Mouse (Mus musculus) forebrain, embryonic 14.5 days (tissue): ENCODE results near the gene Fkbp1b. TPM values are rescaled to one million over a fixed set of nuclear protein-coding genes. Genes with fewer than 3 reads are reported as not detected.
A peak's percentile ranks its signal among the peaks of the same experiment; 100 is the strongest.
"Not testable (repeated sequence)": the region's sequence is repeated elsewhere in the genome, so short reads cannot be mapped to it uniquely, and the experiment has no call there.

Source experiments
- ATAC-seq: fragments of 200-750 bp; cut with Nextera tagmentation; 2 replicates; pipeline ENCODE4 v1.8.0; 2017; ENCODE audit warnings: mild to moderate bottlenecking, moderate library complexity
- DNase-seq: peaks from one replicate; pipeline ENCODE4 v3.0.0-alpha.2; 2015; ENCODE audit warnings: low spot score
- H3K27ac ChIP-seq: fragments of 300-500 bp; sonication (generic); 2 replicates; pipeline ENCODE4 v1.5.1; 2014; ENCODE audit warnings: low read depth, mild to moderate bottlenecking, control low read depth, low read length, moderate library complexity
- H3K27me3 ChIP-seq: fragments of 300-500 bp; sonication (generic); replicated peaks from 2 replicates; pipeline ENCODE4 v1.6.1; 2014; ENCODE audit warnings: low read length, control low read depth, mixed read lengths; ENCODE audit not compliant: control insufficient read depth, insufficient read depth
- H3K36me3 ChIP-seq: fragments of 300-500 bp; sonication (generic); 2 replicates; pipeline ENCODE4 v1.6.1; 2014; ENCODE audit warnings: low read length, control low read depth; ENCODE audit not compliant: control insufficient read depth, insufficient read depth
- H3K4me1 ChIP-seq: fragments of 300-500 bp; sonication (generic); 2 replicates; pipeline ENCODE4 v1.6.1; 2014; ENCODE audit warnings: antibody characterized with exemption, low read length, control low read depth; ENCODE audit not compliant: control insufficient read depth, insufficient read depth
- H3K4me2 ChIP-seq: fragments of 300-500 bp; sonication (generic); 2 replicates; pipeline ENCODE4 v1.6.1; 2014; ENCODE audit warnings: mild to moderate bottlenecking, control low read depth, low read length
- H3K4me3 ChIP-seq: fragments of 300-500 bp; sonication (generic); 2 replicates; pipeline ENCODE4 v1.5.1; 2014; ENCODE audit warnings: low read depth, low read length, control low read depth
- H3K9ac ChIP-seq: fragments of 300-500 bp; sonication (generic); 2 replicates; pipeline ENCODE4 v1.6.1; 2014; ENCODE audit warnings: mild to moderate bottlenecking, low read length, control low read depth, moderate library complexity
- H3K9me3 ChIP-seq: fragments of 300-500 bp; sonication (generic); replicated peaks from 2 replicates; pipeline ENCODE4 v1.6.1; 2016; ENCODE audit warnings: low read length, control low read depth, mixed read lengths; ENCODE audit not compliant: control insufficient read depth
- WGBS: fragments of 180-500 bp; shearing (Covaris S2); extraction: QIAGEN DNeasy Blood & Tissue Kit; methylation state at CpG from one replicate; pipeline ENCODE4 v1.1.7; 2014; 5-methylcytosine and 5-hydroxymethylcytosine counted together
- polyA plus RNA-seq: library from polyadenylated mRNA; unstranded; fragments of >200 nt; fragmentation: Nextera tagmentation; extraction: Ambion mirVana; gene quantifications from 2 replicates; pipeline ENCODE4 v1.2.1, GENCODE M21; 2014

The Fkbp1b gene
- 26.8 and 28.2 TPM in 2 replicates for polyA plus RNA-seq

DNA sequence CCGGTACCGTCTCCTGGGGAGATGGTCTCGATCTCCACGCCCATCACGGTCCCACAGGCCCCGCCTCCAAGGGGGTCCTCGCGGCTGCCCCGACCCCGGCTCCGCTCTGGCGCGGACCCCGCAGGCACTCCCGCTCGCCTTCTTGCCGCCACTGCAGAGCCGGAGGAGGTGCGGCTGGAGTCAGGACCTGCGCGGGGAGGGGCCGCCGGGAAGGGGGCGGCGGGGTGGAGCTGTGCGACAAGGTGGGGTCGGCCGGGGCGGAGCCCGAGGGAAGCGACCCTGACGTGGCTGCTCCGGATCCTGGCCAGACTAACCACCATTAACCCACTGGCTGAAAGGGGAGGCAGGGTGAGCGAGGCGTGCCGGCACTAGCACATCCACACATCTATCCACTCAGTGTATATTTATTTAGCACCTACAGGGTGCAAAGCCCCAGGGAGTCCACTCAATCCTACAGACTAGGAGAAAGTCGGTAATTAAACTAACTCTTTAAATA is at the start of gene Fkbp1b:
Gene Fkbp1b (minus strand): TSS at position 200 of the 496 bp plus-strand sequence.
- ATAC-seq: peak; percentile 43
- Histone ChIP-seq H3K36me3 (no peaks in the 10 kb centered on the region), H3K27ac (no peak within 1 kb of the TSS), H3K4me2 (peak within 1 kb of the TSS; percentile 92), H3K9ac (peak within 1 kb of the TSS; percentile 77), H3K4me1 (peaks cover 7% of the 10 kb centered on the region; the same call in 1 of the 2 replicates), H3K27me3 (peaks cover 6% of the 10 kb centered on the region; the same call in 1 of the 2 replicates), H3K4me3 (peak within 1 kb of the TSS; percentile 70), H3K9me3 (no peaks in the 10 kb centered on the region)
- 1% methylated on average over 36 of the region's 37 CpGs for WGBS
- DNase-seq: peak; percentile 48

DNA sequence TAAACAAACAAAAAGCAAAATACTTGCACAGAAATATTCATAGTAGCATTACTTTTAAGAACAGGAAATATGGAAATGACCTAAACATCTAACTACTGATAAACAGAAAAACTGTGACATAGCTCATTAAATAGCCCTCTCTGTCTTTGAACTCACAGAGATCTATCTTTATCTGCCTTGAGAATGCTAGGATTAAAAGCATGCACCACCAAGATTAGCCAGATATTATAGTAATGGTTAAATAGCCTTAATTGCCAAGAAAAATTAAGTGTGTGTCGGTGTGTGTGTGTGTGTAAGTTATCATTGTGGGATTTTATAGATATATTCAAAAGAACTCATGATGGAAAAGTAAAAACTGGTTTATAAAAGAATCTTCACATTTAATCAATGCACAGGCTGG is 48.5 kb upstream of the Fkbp1b start:
- no peaks in the 10 kb centered on the region for H3K27me3 ChIP-seq
- H3K9me3 ChIP-seq: no peaks in the 10 kb centered on the region
- H3K27ac ChIP-seq: no peak overlapping the region
- peaks cover 27% of the 10 kb centered on the region for H3K36me3 ChIP-seq
- H3K9ac ChIP-seq: no peak overlapping the region
- ATAC-seq (no peak), DNase-seq (no peak)
- H3K4me3 ChIP-seq: no peak overlapping the region
- 96% methylated on average over 1 of the region's 1 CpGs for WGBS
- H3K4me2 ChIP-seq: no peak overlapping the region
- H3K4me1 ChIP-seq: no peaks in the 10 kb centered on the region

DNA sequence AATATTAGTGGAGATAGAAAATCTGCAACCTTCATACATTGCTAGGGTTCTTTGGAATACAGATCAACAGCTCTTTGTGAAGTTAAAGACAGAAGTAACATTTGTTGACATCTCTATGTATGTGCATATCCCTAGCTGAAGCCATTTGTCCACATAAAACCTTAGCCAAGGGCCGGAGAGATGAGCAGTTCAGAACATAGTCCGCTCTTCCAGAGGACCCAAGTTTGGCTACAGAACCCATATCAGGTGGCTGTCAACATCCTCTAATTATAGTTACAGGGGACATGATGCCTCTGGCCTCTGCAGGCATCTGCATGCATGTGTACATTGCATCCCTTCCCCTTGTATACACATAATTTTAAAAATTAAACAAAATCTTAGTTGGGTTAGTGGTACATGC is 47.9 kb upstream of the Fkbp1b start:
- Histone ChIP-seq H3K36me3 (peaks cover 27% of the 10 kb centered on the region), H3K4me1 (no peaks in the 10 kb centered on the region), H3K9me3 (no peaks in the 10 kb centered on the region), H3K27ac (no peak overlapping the region), H3K4me3 (no peak overlapping the region), H3K9ac (no peak overlapping the region), H3K27me3 (no peaks in the 10 kb centered on the region), H3K4me2 (no peak overlapping the region)
- 98% methylated on average over 2 of the region's 2 CpGs for WGBS
- DNase-seq (no peak), ATAC-seq (no peak)

DNA sequence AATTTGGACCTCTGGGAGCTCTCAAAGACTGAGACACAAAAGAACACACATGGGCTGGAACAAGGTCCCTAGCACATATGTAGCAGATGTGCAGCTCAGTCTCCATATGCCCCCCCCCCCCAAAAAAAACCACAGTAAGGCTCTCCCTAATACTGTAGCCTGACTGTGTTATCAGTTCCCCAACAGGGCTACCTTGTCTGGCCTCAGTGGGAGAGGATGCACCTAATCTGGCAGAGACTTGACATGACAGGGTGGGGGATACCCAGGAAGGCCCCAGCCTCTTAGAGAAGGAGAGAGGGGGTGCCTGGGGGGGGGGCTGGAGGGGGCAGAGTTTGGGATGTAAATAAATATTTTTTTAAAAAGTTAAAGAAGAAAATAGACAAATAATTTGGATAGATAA is 47.3 kb upstream of the Fkbp1b start:
- peaks cover 27% of the 10 kb centered on the region for H3K36me3 ChIP-seq
- no peak overlapping the region for H3K4me3 ChIP-seq
- H3K9me3 ChIP-seq: no peaks in the 10 kb centered on the region
- ATAC-seq (no peak), DNase-seq (no peak)
- H3K4me1 ChIP-seq: no peaks in the 10 kb centered on the region
- H3K9ac ChIP-seq: no peak overlapping the region
- no peak overlapping the region for H3K27ac ChIP-seq
- no peaks in the 10 kb centered on the region for H3K27me3 ChIP-seq
- no peak overlapping the region for H3K4me2 ChIP-seq

DNA sequence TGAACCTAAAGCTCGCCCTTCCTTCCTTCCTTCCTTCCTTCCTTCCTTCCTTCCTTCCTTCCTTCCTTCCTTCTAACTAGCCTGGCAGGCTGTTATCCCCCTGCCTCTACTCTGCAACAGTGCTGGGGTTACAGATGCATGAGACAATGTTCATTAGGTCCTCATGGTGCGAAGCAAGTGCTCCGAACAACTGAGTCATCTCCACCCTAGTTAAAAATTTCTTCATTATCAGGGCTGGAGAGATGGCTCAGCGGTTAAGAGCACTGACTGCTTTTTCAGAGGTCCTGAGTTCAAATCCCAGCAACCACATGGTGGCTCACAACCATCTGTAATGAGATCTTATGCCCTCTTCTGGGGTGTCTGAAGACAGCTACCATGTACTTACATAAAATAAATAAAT is 45.2 kb upstream of the Fkbp1b start:
- not testable (repeated sequence) for H3K4me3 ChIP-seq, H3K27me3 ChIP-seq, ATAC-seq, DNase-seq, H3K9me3 ChIP-seq, H3K27ac ChIP-seq, H3K4me1 ChIP-seq, H3K4me2 ChIP-seq, H3K9ac ChIP-seq
- WGBS: 95% methylated on average over 4 of the region's 4 CpGs
- peaks cover 32% of the 10 kb centered on the region for H3K36me3 ChIP-seq

DNA sequence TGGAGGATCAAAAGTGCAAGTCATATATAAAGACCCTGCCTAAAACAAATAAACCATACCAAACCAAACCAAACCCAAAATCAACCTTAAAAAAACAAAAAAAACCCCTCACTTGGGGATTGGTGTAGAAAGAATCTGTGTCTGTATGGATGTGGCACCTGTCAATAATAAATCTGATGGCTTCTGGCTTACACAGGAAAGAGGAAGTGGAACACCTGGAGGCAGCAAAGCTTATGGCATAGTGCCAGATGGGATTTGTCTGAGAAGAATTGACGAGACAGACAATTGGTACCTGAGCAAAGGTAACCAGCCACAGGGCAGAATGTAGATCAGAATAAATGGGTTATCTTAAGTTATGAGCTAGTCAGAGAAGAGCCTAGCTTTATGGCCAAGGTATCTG is 43.7 kb upstream of the Fkbp1b start:
- WGBS: 73% methylated on average over 1 of the region's 1 CpGs
- H3K36me3 ChIP-seq: peaks cover 23% of the 10 kb centered on the region; the same call in 1 of the 2 replicates
- no peak overlapping the region for H3K4me2 ChIP-seq
- H3K4me1 ChIP-seq: no peaks in the 10 kb centered on the region
- H3K27me3 ChIP-seq: no peaks in the 10 kb centered on the region
- no peak for DNase-seq
- H3K4me3 ChIP-seq: no peak overlapping the region
- no peaks in the 10 kb centered on the region for H3K9me3 ChIP-seq
- no peak overlapping the region for H3K27ac ChIP-seq
- H3K9ac ChIP-seq: no peak overlapping the region
- no peak for ATAC-seq

- H3K4me3 ChIP-seq: no peak overlapping the region
- no peak overlapping the region for H3K27ac ChIP-seq
- H3K4me1 ChIP-seq: no peaks in the 10 kb centered on the region
- peaks cover 40% of the 10 kb centered on the region for H3K36me3 ChIP-seq
- ATAC-seq: no peak
- H3K27me3 ChIP-seq: no peaks in the 10 kb centered on the region
- H3K9ac ChIP-seq: no peak overlapping the region
- no peak overlapping the region for H3K4me2 ChIP-seq
- 88% methylated on average over 2 of the region's 2 CpGs for WGBS
- DNase-seq: no peak
- no peaks in the 10 kb centered on the region for H3K9me3 ChIP-seq
Measured at GRCm38 (mm10) chr12:4882086-4882485, 40.7 kb upstream of the Fkbp1b start.

- H3K27me3 ChIP-seq: no peaks in the 10 kb centered on the region
- no peaks in the 10 kb centered on the region for H3K9me3 ChIP-seq
- peaks cover 6% of the 10 kb centered on the region for H3K4me1 ChIP-seq
- H3K4me3 ChIP-seq: no peak overlapping the region
- no peak overlapping the region for H3K27ac ChIP-seq
- H3K9ac ChIP-seq: no peak overlapping the region
- H3K4me2 ChIP-seq: no peak overlapping the region
- 96% methylated on average over 5 of the region's 5 CpGs for WGBS
- peaks cover 38% of the 10 kb centered on the region for H3K36me3 ChIP-seq
- DNase-seq: no peak
- ATAC-seq: no peak
Measured at GRCm38 (mm10) chr12:4879048-4879447, 37.7 kb upstream of the Fkbp1b start.

GRCm38 (mm10) chr12:4878296-4878783 is 36.9 kb upstream of the Fkbp1b start:
- H3K9ac ChIP-seq: no peak overlapping the region
- no peaks in the 10 kb centered on the region for H3K9me3 ChIP-seq
- H3K4me3 ChIP-seq: no peak overlapping the region
- no peaks in the 10 kb centered on the region for H3K27me3 ChIP-seq
- H3K4me2 ChIP-seq: no peak overlapping the region
- peaks cover 10% of the 10 kb centered on the region for H3K4me1 ChIP-seq
- 85% methylated on average over 9 of the region's 9 CpGs for WGBS
- peaks cover 34% of the 10 kb centered on the region for H3K36me3 ChIP-seq
- no peak overlapping the region for H3K27ac ChIP-seq
- no peak for ATAC-seq
- no peak for DNase-seq
